Mouse (Mus musculus) neural tube, postnatal 0 days (tissue): ENCODE results near the gene Dmgdh. TPM values are rescaled to one million over a fixed set of nuclear protein-coding genes. Genes with fewer than 3 reads are reported as not detected.

ENCODE experiments used
- microRNA-seq: library from miRNA; unstranded; fragments of <30 nt; microRNA quantifications from one replicate; pipeline ENCODE4, GENCODE M21; 2016
- polyA plus RNA-seq: library from polyadenylated mRNA; unstranded; fragments of >200 nt; fragmentation: Nextera tagmentation; extraction: Ambion mirVana; gene quantifications from 2 replicates; pipeline ENCODE4 v1.2.1, GENCODE M21; 2015

Gene Dmgdh
- 0.19 and 0.43 TPM in 2 replicates for polyA plus RNA-seq

DNA sequence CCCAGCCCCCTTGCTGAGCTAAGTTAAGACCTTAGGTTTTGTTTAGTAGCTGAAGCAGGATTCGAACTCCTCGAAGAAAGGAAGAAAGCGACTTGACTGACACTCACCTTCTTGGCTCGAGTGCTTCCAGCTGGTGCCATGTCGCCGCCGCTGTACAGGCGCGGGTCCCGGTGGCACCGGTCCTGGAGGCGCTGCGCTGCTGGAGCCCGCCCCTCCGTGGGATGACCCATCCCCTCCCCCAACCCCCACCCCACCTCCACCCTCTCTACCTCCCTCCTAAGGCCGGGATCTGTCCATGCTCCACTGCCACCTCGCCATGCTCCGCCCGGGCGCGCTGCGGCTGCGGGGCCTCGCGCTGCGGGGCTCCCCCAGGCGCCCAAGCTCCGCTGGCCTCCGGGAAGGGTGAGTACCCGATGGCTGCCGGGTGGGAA lies at the start of gene Dmgdh, which contains the start of gene Bhmt2:
Dmgdh (plus strand) TSS at position 303 of the 431 bp plus-strand sequence.
Bhmt2 (minus strand) TSS at position 172 of the 431 bp plus-strand sequence.

GRCm38 (mm10) chr13:93637282-93638245 lies 36.7 kb upstream of the Dmgdh start, which contains the start of gene Bhmt:
Gene Bhmt (minus strand): TSS chr13:93637961.

GRCm38 (mm10) chr13:93771588-93772278 lies 97.5 kb downstream of the Dmgdh start, which contains the start of gene Arsb:
Gene Arsb (plus strand): TSS chr13:93771630.

Small RNAs within 50 kb of the gene (microRNA-seq; reads per million reads assigned to microRNA genes)
- gene Mir5624 = not detected

Other genes starting within 250 kb of the Dmgdh start
- 11.3 and 16.2 TPM in 2 replicates for gene Jmy, start 174.6 kb upstream of the Dmgdh start, polyA plus RNA-seq
- 0.92 and 1.2 TPM in 2 replicates for gene Bhmt, start 36.5 kb upstream of the Dmgdh start, polyA plus RNA-seq
- 0.06 TPM in 1 of 2 replicates, not detected in the other for gene Bhmt2, start 131 bp upstream of the Dmgdh start, polyA plus RNA-seq
- 11.2 and 13.3 TPM in 2 replicates for gene Arsb, start 97.2 kb downstream of the Dmgdh start, polyA plus RNA-seq